Mouse (Mus musculus) mesoderm, embryonic 11.5 days (tissue): ENCODE results near the gene Polr3c.
"Not testable (repeated sequence)": the region's sequence is repeated elsewhere in the genome, so short reads cannot be mapped to it uniquely, and the experiment has no call there.

Source experiments
- DNase-seq: peaks from one replicate; pipeline ENCODE4 v3.0.0-alpha.2; 2012; ENCODE audit warnings: low read depth, low spot score

Polr3c gene

GRCm38 (mm10) chr3:96678456-96678855 lies 49.0 kb downstream of the Polr3c start:
- no peak for DNase-seq

- no peak for DNase-seq
These were observed 51.7 kb downstream of the Polr3c start for GRCm38 (mm10) chr3:96675690-96676089.

- no peak for DNase-seq
These were observed 52.3 kb downstream of the Polr3c start for GRCm38 (mm10) chr3:96675171-96675570.

GRCm38 (mm10) chr3:96674442-96674841 lies 53.0 kb downstream of the Polr3c start:
- DNase-seq: peak; percentile 76

- DNase-seq: no peak
These were observed 53.9 kb downstream of the Polr3c start for GRCm38 (mm10) chr3:96673514-96673913.

- no peak for DNase-seq
These were observed 55.9 kb downstream of the Polr3c start for GRCm38 (mm10) chr3:96671519-96671918.

- DNase-seq: peak; percentile 84
These were observed 57.5 kb downstream of the Polr3c start, which contains the start of gene Ankrd35 for GRCm38 (mm10) chr3:96669727-96670468. Gene Ankrd35 (plus strand): TSS chr3:96670131.

- DNase-seq: no peak
These were observed 58.9 kb downstream of the Polr3c start for GRCm38 (mm10) chr3:96668424-96669067.

GRCm38 (mm10) chr3:96667316-96667715 lies 60.1 kb downstream of the Polr3c start:
- no peak for DNase-seq

- DNase-seq: no peak
These were observed 60.5 kb downstream of the Polr3c start for GRCm38 (mm10) chr3:96666916-96667315.

GRCm38 (mm10) chr3:96665732-96666363 lies 61.6 kb downstream of the Polr3c start:
- DNase-seq: not testable (repeated sequence)

- peak; percentile 92 for DNase-seq
These were observed 63.8 kb downstream of the Polr3c start for GRCm38 (mm10) chr3:96663432-96664239.

GRCm38 (mm10) chr3:96662731-96663316 lies 64.6 kb downstream of the Polr3c start:
- DNase-seq: no peak
